Mouse (Mus musculus) retina, adult 2 months (tissue): ENCODE measurements at regions not wholly inside any gene's neighbourhood (a gene's known extent, or its start where the extent isn't known, plus 50 kb on each side); places are given as distances from the start of the nearest gene placed in this dataset.

Source experiments
- DNase-seq: peaks from one replicate; pipeline ENCODE4 v3.0.0-alpha.2; 2012; ENCODE audit warnings: low read depth, low spot score

GRCm38 (mm10) chr11:45058658-45059057 lies 441.5 kb downstream of the Ebf1 start:
- DNase-seq: no peak

DNA sequence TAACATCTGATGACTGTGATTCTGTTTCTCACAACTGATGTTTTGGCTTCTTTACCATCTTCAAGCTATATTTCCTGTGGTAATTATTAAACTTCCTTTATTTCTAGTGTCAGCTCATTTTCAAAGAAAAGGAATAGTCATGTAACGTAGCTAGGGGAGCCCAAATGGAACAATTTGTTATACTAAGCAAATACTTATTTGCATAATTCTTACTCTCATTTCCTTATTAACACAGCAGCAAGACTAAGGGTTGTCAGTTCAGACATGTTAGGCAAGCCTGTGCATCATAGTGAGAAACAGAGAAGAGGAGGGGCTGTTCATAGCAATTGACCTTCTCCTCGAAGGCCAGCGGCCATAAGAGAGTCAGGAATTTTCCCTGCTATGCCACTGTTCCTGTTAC lies 449.5 kb downstream of the Ebf1 start:
- DNase-seq: no peak

DNA sequence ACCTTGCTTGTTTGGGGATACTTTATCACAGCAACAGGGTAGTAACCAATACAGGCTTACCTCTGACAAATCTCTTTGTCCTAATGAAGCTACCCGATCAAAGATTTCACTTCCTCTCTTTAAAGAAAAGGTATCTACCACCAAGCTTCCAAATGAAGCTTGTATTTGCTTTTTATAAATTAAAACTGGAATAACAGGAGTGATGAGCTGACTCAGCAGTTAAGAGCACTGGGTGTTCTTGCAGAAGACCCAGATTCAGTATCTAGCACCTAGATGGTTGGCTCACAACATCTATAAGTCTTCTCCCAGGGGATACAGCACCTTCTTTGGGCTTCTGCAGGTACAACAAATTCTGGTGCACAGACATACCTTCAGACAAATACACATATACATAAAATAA lies 453.2 kb downstream of the Ebf1 start:
- no peak for DNase-seq

GRCm38 (mm10) chr11:45071195-45071594 lies 454.1 kb downstream of the Ebf1 start:
- DNase-seq: no peak

DNA sequence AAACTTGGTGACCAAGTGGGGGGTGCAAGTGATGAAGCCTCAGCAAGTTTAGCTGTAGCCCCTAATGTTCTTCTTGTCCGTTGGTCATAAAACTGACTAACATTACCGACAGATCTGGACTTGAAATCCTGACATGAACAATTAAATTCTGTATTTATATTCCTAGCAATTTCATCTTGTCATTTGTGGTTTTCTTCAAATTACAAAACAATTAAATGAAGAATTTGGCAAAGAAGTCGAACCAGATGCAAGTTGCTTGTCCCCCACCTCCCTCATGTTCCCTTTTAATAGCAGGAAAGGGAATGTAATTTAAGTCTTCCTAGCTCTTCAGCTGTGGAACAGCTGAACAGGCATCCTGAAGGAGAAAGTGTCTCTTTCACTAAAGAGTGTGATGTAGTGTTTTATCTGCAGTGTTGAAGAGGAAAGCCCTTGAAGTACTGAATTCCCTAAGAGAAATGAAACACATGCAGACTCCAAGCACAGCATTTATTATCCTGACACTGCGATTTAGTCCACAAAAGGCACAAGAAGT lies 467.5 kb downstream of the Ebf1 start:
- DNase-seq: no peak

DNA sequence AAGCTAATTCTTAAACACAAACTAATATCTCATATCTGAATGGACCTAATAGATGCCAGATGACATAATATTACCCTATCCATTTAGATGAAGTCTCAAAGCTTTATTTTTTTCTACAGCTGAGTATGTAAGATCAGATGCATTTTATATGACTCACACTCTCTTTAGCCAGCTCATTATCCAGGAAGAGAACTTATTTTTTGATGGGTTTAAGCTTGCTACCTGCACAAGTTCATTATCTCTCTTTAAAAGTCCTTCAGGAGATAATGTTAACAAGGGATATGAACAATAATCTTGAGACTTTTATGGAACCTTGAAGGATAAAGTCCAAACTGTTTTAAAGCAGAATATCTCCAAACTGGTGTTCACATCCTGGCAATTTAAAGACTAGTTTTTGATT lies 468.0 kb downstream of the Ebf1 start:
- DNase-seq: no peak

DNA sequence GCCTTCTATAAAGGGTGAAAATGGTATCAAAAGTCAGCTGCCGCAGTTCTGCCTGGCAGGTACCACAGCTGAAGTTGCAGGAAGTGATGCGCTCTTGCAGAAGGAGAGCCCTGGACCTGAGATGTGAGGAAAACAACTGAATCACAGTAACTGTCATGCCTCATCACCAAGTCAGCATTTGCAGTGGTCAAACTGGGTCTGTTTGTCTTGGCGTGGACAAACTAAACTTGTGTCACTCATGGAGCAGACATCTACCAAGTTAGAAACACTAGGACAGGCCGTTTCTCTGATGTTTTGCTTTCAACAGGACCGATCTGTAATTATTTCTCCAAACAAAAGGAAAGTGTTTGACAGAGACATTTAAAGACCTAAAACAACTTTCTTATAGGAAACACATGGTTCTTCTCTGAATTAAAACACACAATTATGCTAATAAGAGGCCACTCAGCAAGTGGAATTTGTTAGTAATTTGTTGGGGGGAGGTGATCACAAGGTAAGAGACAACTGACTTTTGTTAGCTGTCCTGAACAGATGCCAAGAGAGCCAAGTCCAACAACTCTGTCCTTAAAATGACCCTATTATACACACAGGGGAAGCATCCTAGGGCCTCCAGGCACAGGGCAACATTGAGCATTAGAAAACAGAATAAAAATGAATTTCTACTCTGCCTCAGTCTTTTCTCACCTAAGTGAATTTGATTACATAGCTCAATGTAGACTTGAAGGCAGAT lies 470.2 kb downstream of the Ebf1 start:
- no peak for DNase-seq

DNA sequence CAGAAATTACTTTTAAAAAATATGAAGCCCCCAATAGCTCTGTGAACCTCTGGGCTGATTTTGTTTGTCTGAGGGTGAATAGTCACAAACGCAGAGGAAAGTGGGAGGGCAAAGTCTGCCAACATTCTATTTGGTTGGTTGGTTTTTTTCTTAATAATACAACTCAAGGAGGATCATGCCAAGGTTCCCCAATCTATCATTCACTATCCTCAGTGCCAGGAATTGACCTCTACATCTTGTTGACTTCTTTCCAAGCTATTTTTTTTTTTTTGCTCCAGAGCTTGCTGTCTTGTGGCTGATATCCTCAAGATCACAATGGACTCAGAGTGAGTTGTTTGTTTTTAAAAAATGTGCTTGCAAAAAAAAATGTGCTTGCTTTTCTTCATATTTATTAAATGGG lies 471.2 kb downstream of the Ebf1 start:
- no peak for DNase-seq

- DNase-seq: no peak
Observed at GRCm38 (mm10) chr11:45089561-45089960, 472.4 kb downstream of the Ebf1 start.

DNA sequence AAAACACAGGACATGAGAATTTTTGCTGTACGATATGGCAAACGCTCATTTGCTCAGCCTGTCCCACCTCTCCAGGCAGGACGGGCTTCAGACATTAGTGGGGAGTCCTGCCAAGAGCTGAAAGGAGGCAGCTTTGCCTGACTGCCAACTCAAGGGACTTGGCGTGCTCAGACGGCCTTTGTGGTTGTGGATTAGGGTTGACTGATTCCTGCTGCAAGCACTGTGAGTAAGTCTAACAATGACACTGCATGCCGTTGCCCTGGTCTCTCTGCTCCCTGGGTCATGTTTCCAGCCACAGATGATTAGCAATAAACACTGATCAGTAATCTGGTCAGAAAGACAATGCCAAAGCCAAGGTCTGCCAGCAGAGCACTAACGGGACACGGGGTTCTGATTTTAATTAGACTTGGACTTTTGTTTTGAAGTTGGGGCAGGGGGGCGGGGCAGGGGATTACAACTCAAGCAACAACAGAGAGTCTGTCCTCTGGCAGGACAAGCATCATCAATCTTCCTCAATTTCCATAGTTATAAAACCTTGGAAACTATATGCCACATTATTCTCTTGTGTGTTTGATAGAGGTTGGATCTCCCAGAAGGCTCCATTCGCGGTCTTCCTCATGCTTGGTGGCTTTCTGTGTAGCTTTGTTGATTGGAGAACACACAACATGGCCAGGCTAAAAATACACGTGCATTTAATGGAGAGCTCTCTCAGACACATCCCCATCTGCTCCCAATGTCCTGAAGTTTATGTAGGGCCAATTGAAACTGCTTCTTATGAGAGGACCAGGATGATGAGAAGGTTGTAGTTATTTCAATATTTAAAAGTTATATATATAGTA lies 486.6 kb downstream of the Ebf1 start:
- DNase-seq: no peak

DNA sequence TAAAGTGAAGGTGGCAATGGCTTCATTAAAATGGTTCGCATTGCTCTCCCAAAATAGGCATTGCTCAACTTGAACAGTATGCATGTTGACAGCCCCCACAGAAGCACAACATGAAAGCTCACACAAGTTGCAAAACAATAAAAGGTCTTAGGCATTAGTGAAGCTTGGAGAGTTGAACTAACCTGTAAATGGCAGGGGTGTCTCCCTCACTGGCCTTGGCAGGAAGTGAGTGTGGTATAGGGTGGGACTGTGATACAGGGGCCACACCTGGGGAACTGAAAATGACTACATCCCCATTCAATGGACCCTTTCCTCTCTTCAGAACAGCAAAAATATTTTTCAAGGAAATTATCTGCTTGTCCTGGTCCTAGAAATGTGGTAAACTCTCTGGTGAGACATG lies 499.6 kb downstream of the Ebf1 start:
- DNase-seq: no peak

DNA sequence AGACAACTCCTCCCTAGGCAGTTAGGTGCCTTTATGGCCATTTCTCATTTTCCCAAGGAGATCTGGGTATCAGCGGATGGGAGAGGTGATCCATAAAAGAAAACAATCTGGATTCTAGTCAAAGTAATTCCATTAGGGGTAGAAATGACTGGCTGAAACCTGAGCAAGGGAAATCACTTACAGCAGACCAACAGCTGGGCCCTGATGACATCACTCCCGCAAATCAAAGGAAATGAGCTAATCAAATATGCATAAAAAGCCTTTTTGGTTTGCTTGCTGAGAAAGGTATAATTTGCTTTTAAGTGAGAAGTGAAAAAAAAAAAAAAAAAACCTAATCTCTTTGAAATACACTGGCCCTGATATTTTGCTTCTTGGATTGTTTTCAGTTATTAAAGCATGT lies 506.2 kb downstream of the Ebf1 start:
- DNase-seq: no peak

DNA sequence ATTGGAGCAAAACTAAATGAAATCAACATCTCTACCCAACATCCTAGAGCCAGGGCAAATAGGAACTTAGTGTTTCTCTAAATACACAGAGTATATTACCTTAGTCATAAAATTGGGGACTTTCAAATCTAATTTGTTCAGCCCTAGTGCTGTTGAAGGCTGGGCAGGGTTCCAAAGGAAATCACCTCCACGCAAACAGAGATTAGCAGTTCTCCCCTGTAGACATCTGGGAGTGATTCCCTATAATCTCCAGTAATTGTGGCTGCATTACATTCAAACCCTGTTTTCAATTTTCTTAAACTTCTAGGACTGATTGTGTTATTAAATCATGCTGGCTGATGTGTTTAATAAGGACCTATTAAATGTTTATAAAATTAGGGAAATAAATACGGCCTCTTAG lies 519.7 kb downstream of the Ebf1 start:
- no peak for DNase-seq

DNA sequence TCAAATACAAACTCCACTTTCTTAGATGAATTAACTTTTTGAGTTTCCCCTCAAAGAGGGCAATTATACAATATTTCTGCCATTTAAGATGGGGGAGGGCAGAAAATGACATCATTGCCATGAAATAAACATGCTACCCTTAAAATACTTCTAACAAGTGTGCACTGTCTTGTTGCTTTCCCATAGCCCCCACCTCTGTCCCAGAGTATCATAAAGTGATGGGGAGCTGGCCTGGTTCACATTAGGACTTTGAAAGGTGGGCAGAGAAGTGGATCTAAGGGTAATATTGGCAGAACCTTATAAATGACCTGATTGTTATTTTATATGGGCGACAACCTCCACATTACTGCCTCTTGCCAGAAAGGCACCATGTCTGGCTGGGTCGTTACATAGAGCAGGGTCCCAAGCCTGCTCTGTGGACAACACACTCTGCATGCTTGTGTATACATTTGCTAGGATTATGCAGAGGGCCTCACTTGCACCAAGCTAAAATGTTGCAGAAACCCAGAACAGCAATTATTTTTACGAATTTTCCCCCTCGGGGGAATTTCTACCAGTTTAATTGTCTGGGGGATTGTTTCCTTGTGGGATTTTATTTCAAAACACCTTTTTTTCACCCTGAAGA lies 521.3 kb downstream of the Ebf1 start:
- no peak for DNase-seq

GRCm38 (mm10) chr11:45140490-45140889 lies 523.4 kb downstream of the Ebf1 start:
- no peak for DNase-seq

GRCm38 (mm10) chr11:45154070-45154469 lies 537.0 kb downstream of the Ebf1 start:
- DNase-seq: no peak

GRCm38 (mm10) chr11:45154497-45154896 lies 537.4 kb downstream of the Ebf1 start:
- no peak for DNase-seq

GRCm38 (mm10) chr11:45155782-45156181 lies 538.7 kb downstream of the Ebf1 start:
- no peak for DNase-seq

- DNase-seq: no peak
Observed at GRCm38 (mm10) chr11:45158282-45158681, 541.2 kb downstream of the Ebf1 start.

GRCm38 (mm10) chr11:45160871-45161270 lies 543.8 kb downstream of the Ebf1 start:
- DNase-seq: no peak

DNA sequence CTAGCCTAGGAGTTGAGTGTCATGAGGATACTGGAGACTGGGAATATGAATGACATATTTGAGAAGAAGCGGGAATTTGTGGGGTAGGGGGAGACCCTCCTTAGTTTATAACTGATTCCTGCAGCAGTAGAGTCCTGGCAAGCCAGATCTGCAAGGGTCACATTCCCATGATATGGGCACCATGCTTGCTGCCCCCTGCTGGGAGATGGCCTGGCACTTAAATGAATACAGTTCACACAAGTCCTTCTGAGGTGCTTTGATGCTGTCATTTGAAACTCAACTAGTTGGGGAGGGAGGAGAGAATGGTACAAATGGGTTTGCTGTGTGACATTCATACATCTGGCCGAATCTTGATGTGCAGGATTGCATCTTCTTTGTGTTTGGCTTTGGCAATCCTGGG lies 556.4 kb downstream of the Ebf1 start:
- DNase-seq: no peak

- DNase-seq: no peak
Observed at GRCm38 (mm10) chr11:45174071-45174470, 557.0 kb downstream of the Ebf1 start.
